Mouse (Mus musculus): ENCODE data around the gene Gga3. TPM values are rescaled to one million over a fixed set of nuclear protein-coding genes. Genes with fewer than 3 reads are reported as not detected.
A peak's percentile ranks its signal among the peaks of the same experiment; 100 is the strongest.

The Gga3 gene
- total RNA-seq, 2 experiments from 2014 or later, result 83.9 to 85.2 TPM

DNA sequence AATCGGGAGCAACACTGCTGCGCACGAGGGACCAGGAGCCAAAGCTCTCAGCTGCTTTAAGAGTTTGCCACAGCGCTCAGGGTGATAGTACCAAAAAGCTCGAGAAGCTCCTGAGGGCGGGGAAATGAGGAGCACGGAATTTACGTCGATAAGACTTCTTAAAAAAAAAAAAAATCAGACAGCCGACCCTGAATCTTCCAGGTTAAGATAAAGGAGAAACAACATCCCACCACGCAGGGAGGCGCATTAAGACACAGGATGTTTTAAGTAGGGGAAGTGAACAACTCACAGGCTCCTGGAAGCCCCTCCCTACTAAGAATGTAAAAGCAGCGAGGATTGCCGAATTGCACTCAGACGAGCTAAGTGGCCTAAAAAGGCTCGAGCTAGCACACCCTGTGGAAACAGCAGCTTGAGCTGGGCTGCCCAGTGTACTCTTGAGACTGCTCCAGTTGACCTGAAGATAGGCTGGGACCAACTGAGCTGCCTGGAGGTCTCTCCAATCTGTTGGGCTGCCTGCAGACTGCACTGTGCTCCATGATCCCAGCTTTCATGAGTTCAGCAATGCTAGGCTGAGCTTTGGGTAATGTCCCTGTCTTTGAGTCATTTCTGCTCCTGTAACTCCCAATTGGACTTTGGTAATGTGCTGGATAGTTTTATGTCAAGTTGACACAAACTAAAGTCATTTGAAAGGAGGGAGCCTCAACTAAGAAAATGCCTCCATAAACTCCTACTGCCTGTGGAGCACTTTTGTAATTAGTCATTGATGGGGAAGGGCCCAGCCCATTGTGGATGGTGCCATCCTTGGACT, 9.5 kb upstream of the Gga3 start:
- no peak for DNase-seq
- intact Hi-C loops (cut with DNase I), result no loop called here

- DNase-seq, result peak; percentile 81
- intact Hi-C loops (cut with DNase I), result no loop called here
These were observed 8.7 kb upstream of the Gga3 start, which contains the start of gene Mif4gd for GRCm38 (mm10) chr11:115612410-115613137. Gene Mif4gd, minus strand, starts transcription at chr11:115612969.

DNA sequence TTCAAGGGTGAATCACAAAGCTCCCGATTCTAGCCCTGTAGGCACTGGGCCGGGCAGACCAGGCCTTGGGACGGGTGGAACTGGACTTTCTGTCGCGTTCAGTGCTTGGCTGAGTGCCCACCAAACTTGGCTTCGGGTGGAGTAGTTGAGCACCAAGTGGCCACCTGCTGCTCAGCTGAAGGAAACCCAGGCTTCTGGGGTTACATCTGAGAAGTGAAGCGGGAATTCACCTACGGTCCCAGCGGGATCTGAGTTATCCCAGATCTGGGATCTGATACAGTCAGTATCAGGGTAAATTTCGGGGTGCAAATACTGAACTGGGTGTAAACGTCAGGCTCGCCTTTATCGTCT, 8.2 kb upstream of the Gga3 start:
- intact Hi-C loops (cut with DNase I), result no loop called here
- peak; percentile 85 for DNase-seq

GRCm38 (mm10) chr11:115611173-115611572, 7.3 kb upstream of the Gga3 start:
- intact Hi-C loops (cut with DNase I), result no loop called here
- no peak for DNase-seq

GRCm38 (mm10) chr11:115609576-115609975, 5.7 kb upstream of the Gga3 start:
- intact Hi-C loops (cut with DNase I), result no loop called here
- no peak for DNase-seq

DNA sequence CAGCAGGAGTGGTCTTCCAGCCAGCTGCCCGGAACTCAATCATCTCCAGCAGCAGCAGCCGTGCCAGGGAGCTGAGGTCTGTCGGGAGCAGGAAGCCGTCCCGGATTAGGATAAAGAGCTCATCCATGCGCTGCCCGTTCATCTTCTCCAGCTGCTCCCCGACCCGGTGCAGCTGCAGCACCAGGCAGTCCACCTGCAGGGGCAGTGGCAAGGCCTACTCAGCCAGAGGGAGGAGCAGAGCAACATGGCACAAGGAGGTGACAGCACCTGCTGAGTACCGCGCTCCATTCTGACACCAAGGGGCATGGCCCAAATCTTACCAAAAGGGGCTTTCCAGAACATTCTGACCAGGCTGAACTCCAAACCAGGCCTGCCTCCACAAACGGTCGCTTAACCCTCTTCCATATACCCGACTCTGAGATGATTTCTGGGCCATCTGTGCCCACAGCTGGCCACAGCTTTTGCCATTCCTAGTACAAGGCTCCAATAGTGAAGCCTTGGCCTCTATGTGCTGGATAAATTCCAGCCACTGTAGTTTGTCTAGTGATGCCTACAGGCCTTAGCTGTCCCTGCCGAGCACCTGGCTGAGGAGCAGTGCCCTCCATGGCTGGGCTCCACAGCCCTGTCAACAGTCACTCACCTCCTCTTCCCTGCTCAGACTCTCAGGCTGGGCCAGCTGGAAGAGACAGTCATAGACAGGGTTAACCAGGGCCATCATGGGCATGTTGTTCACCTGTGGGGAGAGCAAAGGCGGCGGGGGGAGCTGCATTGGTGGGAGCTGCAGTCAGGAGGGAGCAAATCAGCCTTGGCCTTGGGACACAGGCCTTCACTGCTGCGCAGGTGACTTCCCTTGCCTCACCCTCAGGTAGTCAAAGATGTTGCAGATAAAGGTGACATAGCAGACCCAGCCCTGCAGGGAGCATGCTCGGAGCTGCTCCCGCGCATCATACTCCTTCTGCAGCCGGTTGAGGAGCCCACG, 4.9 kb upstream of the Gga3 start:
- intact Hi-C loops (cut with DNase I), result no loop called here

GRCm38 (mm10) chr11:115606733-115607132, 2.9 kb upstream of the Gga3 start:
- DNase-seq, result no peak
- intact Hi-C loops (cut with DNase I), result no loop called here

More for the DNA sequence above, 4.9 kb upstream of the Gga3 start:
- DNase-seq, result peak; percentile 82

DNA sequence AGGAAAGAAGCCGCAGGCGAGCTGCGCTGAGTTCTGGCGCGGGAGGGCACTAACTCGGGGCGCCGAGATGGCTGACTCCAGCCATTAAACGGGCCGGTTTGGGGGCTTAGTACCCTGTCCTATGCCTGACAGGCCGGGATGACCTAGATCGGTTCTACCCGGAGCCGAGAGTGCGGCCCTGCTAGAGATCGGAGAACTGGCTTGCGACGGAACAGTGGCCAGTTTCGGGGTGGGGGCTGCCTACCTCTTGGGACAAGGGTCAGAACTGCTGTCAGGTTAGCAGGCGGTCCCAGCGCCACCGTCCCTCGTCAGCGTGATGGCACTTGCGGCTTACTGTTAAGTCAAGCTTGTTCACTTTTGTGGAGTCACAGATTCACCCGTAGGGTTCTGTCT, 449 bp upstream of the Gga3 start:
- intact Hi-C loops (cut with DNase I), result no loop called here
- DNase-seq, result peak; percentile 33

DNA sequence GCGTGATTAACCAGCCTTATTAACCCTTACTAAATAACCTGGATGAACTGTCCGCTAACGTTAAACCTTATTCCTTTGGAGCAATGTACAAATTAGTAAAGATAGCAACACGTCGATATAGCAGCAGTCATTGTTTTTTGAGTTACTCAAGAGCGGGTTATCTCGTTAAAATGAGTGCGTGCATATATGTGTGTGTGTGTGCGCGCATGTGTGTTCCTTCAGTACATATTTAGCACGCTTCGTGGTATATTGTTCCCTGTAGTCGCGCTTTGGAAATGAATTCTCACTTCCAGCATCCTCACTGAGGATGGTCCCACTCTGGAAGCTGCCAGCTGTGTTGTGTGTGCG, 749 bp downstream of the Gga3 start:
- intact Hi-C loops (cut with DNase I), result no loop called here
- no peak for DNase-seq

DNA sequence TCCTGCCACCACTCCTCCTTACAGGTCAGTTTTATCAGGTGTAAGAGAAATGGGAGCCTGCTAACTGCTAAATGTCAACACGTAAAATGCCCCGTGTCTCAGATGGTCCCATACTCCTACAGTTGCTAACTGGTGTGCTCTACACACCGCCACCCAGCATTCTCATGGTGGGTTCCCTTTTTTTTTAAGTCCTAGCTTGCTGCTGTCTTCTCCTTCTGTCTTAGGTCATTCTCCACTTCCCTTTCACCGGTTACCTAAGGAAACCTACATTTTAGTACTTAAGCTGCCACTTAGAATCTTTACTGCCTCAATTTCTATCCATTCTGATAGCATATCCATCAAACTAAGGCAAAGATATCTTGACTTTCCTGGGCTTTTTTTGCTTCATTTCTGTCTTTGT, 2.7 kb downstream of the Gga3 start:
- intact Hi-C loops (cut with DNase I), result no loop called here
- no peak for DNase-seq

DNA sequence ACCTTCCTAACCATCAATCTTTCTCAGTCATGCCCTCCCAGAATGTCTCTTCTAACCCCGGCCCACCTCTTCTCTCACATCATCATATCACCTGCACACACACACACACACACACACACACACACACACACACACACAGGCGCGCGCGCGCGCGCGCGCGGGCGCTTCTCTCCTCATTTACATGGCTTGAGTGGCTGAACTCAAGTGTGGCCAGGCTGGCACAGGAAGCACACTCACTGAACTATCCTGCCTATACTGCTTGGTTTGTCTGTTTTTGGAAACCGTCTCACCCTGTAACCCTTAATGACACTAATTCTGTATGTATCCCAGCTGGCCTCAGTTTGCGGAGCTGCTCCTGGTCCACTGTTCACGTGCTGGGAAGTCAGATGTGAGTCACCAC, 3.1 kb downstream of the Gga3 start:
- intact Hi-C loops (cut with DNase I), result no loop called here
- no peak for DNase-seq

DNA sequence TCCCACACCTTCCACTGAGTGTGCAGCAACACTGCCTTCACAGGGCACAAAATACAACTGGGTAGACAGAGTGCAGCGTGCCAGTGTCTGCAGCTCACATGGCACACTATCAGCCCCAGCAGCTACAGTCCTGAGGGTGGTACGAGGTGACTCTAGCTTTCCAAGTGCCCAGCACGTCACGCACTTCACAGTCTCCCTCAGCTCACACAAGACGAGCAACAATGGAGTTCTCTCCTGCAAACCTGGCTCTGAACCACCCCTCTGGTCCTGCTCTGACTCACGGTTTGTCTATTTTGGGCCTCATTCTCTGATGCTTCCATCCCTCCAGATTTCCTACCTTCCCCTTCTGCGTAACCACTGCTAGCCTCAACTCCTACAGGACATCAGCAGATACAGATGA, 4.1 kb downstream of the Gga3 start:
- intact Hi-C loops (cut with DNase I), result no loop called here

DNA sequence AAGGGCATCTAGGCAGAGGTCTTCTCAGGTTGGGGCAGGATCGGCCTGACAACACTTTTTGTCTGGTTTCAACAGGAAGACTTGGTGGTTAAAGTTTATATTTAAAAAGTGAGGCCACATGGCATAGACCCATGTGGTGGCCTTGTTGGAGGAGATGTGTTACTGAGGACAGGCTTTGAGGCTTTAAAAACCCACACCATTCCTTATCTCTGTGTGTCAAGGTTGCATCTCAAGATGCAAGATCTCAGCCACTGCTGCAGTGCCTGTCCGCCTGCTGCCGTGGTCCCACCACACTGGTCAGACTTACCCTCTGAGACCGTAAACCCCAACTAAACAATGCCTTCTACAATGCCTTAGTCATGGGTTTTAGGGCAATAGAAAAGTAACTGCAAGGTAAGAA, 5.5 kb downstream of the Gga3 start:
- DNase-seq, result no peak
- intact Hi-C loops (cut with DNase I), result no loop called here

More for the DNA sequence above, 4.1 kb downstream of the Gga3 start:
- DNase-seq, result no peak

GRCm38 (mm10) chr11:115595209-115595608, 8.6 kb downstream of the Gga3 start:
- intact Hi-C loops (cut with DNase I), result no loop called here
- no peak for DNase-seq

- intact Hi-C loops (cut with DNase I), result no loop called here
These were observed 13.2 kb downstream of the Gga3 start for GRCm38 (mm10) chr11:115590526-115591075.

DNA sequence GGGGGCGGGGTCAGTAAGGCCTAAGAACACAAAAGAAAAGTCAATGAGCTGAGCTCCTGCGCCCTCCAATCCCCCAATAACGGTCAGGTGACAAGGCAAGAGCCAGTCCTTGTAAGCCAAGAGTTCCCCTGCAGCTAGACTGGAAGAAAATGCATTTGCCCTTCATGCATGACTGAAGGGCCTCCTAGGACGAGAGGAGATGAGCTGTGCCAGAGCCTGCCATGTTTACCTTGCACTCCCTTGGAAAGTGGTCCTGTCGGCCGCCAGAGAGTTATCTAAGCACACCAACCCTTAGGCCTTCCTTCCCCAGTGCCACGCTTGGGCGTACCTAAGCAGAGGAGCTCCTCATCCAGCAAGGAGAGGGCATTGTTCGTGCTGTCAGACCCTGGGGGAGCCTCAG, 15.9 kb downstream of the Gga3 start:
- intact Hi-C loops (cut with DNase I), result no loop called here

More at GRCm38 (mm10) chr11:115590526-115591075, 13.2 kb downstream of the Gga3 start:
- DNase-seq, result no peak

DNA sequence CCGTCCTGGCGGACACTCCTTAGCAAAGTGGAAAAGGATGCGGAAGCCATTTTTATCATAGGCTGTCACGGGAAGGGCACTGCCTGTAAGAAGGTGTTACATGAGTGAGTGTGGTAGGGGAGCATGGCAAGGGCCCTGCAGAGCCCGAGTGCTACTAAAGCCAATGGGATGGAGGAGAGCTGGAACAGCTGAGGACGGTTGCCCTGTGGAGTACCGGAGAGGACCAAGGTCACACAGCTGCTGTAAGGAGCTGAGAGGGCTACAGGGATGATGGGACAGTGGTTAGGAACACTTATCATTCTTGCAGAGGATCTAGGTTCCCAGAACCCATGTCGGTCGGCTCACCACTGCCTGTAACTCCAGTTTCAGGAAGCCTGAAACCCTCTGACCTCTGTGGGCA, 17.4 kb downstream of the Gga3 start:
- DNase-seq, result no peak
- intact Hi-C loops (cut with DNase I), result no loop called here

More for the DNA sequence above, 15.9 kb downstream of the Gga3 start:
- peak; percentile 29 for DNase-seq

- intact Hi-C loops (cut with DNase I), result no loop called here
- no peak for DNase-seq
These were observed 18.2 kb downstream of the Gga3 start for GRCm38 (mm10) chr11:115585573-115586100.

- no peak for DNase-seq
- intact Hi-C loops (cut with DNase I), result no loop called here
These were observed 19.3 kb downstream of the Gga3 start for GRCm38 (mm10) chr11:115584376-115585073.
